Mouse (Mus musculus): ENCODE results near the gene Gm20517. TPM values are rescaled to one million over a fixed set of nuclear protein-coding genes. Genes with fewer than 3 reads are reported as not detected.

The Gm20517 gene
- polyA plus RNA-seq, 1 experiment from 2014 or later: 1.3 TPM

GRCm38 (mm10) chr17:47676581-47676980 is 65.2 kb downstream of the Gm20517 start:
- Histone ChIP-seq H3K27ac (ENCODE audit: low read length) (peak overlapping the region; percentile 35; the same call in 1 of the 2 replicates), H3K36me3 (ENCODE audit: control insufficient read depth, insufficient read depth, low read length) (peaks cover 10% of the 10 kb centered on the region)

GRCm38 (mm10) chr17:47678238-47678637 is 66.8 kb downstream of the Gm20517 start:
- no peak for ATAC-seq
- no peaks in the 10 kb centered on the region for H3K9me3 ChIP-seq (replicated peaks; ENCODE audit: control insufficient read depth, low read length, poor library complexity, severe bottlenecking)
- H3K36me3 ChIP-seq (ENCODE audit: control insufficient read depth, insufficient read depth, low read length): peaks cover 16% of the 10 kb centered on the region
- no peak overlapping the region for H3K4me2 ChIP-seq (ENCODE audit: low read length)
- H3K27ac ChIP-seq (ENCODE audit: low read length): no peak overlapping the region
- WGBS: 93% methylated on average over 5 of the region's 5 CpGs
- peaks cover 4% of the 10 kb centered on the region; the same call in 1 of the 2 replicates for H3K4me1 ChIP-seq (ENCODE audit: control insufficient read depth, insufficient read depth, low read length)
- no peaks in the 10 kb centered on the region for H3K27me3 ChIP-seq (ENCODE audit: control insufficient read depth, insufficient read depth, low read depth, low read length)
- no peak overlapping the region for H3K4me3 ChIP-seq (ENCODE audit: low read depth, low read length)
- no peak overlapping the region for H3K9ac ChIP-seq (ENCODE audit: low read depth, low read length)

More at GRCm38 (mm10) chr17:47676581-47676980, 65.2 kb downstream of the Gm20517 start:
- Histone ChIP-seq H3K9ac (ENCODE audit: low read depth, low read length) (0 out of 2 replicates have a peak overlapping the region, but pooled peaks have one; percentile 15), H3K9me3 (replicated peaks; ENCODE audit: control insufficient read depth, low read length, poor library complexity, severe bottlenecking) (no peaks in the 10 kb centered on the region), H3K27me3 (ENCODE audit: control insufficient read depth, insufficient read depth, low read depth, low read length) (no peaks in the 10 kb centered on the region), H3K4me1 (ENCODE audit: control insufficient read depth, insufficient read depth, low read length) (peaks cover 12% of the 10 kb centered on the region; the same call in 1 of the 2 replicates), H3K4me2 (ENCODE audit: low read length) (no peak overlapping the region), H3K4me3 (ENCODE audit: low read depth, low read length) (no peak overlapping the region)
- ATAC-seq: no peak
- 16% methylated on average over 9 of the region's 9 CpGs for WGBS

GRCm38 (mm10) chr17:47678702-47679101 is 67.3 kb downstream of the Gm20517 start:
- Histone ChIP-seq H3K9me3 (replicated peaks; ENCODE audit: control insufficient read depth, low read length, poor library complexity, severe bottlenecking) (no peaks in the 10 kb centered on the region), H3K36me3 (ENCODE audit: control insufficient read depth, insufficient read depth, low read length) (peaks cover 16% of the 10 kb centered on the region), H3K27ac (ENCODE audit: low read length) (no peak overlapping the region), H3K4me3 (ENCODE audit: low read depth, low read length) (no peak overlapping the region), H3K27me3 (ENCODE audit: control insufficient read depth, insufficient read depth, low read depth, low read length) (no peaks in the 10 kb centered on the region), H3K9ac (ENCODE audit: low read depth, low read length) (no peak overlapping the region), H3K4me2 (ENCODE audit: low read length) (no peak overlapping the region), H3K4me1 (ENCODE audit: control insufficient read depth, insufficient read depth, low read length) (peaks cover 4% of the 10 kb centered on the region; the same call in 1 of the 2 replicates)
- no peak for ATAC-seq
- 89% methylated on average over 5 of the region's 5 CpGs for WGBS

DNA sequence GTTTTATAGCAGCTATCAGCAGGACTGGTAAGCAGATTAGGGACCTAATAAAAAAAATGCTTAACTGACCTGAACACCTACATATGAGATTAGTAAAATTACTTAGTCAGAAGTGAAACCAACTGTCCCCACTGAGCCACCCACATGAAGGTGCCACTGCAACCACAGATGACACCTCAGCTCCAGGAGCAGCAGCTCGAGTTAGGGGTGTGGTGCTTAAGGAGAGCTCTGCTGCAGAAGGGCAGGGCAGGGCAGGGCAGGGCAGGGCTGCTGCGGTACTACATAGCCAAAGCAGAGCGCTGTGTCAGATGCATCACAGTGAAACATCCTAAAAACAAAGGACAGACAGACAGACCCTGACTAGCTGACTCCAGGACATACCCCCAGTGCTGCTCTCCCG is 71.4 kb downstream of the Gm20517 start:
- 88% methylated on average over 4 of the region's 4 CpGs for WGBS
- H3K4me1 ChIP-seq (ENCODE audit: control insufficient read depth, insufficient read depth, low read length): peaks cover 14% of the 10 kb centered on the region
- H3K36me3 ChIP-seq (ENCODE audit: control insufficient read depth, insufficient read depth, low read length): peaks cover 20% of the 10 kb centered on the region

DNA sequence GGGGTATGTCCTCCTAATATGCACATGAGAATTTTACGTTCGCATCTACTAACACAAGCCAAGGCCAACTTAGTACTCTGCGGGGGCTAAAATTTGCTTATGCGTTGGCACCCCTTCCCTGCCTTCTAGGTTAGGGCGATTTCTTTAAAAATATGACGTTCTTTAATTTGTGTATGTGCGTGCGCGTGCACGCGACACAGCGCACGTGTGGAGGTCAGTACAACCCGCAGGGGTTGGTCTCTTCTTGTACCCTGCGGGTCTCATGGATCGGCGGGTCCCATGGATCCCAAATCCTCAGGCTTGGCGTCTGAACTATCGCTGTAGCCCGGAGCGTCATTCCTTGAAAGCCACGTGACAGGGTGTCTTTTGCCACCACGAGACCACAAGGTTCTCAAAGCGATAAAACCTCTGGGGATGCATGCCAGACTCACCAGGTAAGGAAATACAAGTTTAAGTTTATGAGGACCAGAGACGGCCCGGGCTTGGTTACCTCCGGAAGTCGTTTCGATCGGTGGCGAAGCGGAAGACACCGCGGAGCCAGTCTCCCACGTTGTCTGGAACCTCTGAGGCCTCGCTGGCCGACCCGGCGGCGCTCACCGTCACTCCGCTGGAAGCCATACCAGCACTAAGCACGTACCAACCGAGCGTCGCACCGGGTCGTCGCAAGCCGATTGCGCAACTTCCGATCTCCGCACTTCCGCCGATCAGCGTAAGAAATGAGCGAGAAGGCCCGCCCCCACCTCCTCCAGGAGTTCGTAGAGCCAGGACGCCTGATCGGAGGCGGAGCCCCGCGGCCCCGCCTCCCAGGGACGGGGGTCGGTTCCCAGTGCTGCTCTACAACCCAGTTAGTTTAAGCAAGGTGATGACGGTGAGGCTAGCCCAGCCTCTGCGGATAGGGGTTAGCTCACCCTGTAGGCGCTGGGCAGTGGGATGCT is 76.3 kb downstream of the Gm20517 start:
- WGBS: 1% methylated on average over 70 of the region's 70 CpGs
- H3K4me1 ChIP-seq (ENCODE audit: control insufficient read depth, insufficient read depth, low read length): peaks cover 25% of the 10 kb centered on the region
- peak; percentile 88 for ATAC-seq
- peak overlapping the region; percentile 97 for H3K4me2 ChIP-seq (ENCODE audit: low read length)
- peak overlapping the region; percentile 84 for H3K27ac ChIP-seq (ENCODE audit: low read length)
- no peaks in the 10 kb centered on the region for H3K27me3 ChIP-seq (ENCODE audit: control insufficient read depth, insufficient read depth, low read depth, low read length)
- H3K4me3 ChIP-seq (ENCODE audit: low read depth, low read length): peak overlapping the region; percentile 85
- no peaks in the 10 kb centered on the region for H3K9me3 ChIP-seq (replicated peaks; ENCODE audit: control insufficient read depth, low read length, poor library complexity, severe bottlenecking)
- H3K9ac ChIP-seq (ENCODE audit: low read depth, low read length): peak overlapping the region; percentile 90
- H3K36me3 ChIP-seq (ENCODE audit: control insufficient read depth, insufficient read depth, low read length): peaks cover 4% of the 10 kb centered on the region

More for the DNA sequence above, 71.4 kb downstream of the Gm20517 start:
- Histone ChIP-seq H3K27ac (ENCODE audit: low read length) (no peak overlapping the region), H3K9me3 (replicated peaks; ENCODE audit: control insufficient read depth, low read length, poor library complexity, severe bottlenecking) (no peaks in the 10 kb centered on the region), H3K4me3 (ENCODE audit: low read depth, low read length) (no peak overlapping the region), H3K9ac (ENCODE audit: low read depth, low read length) (no peak overlapping the region), H3K27me3 (ENCODE audit: control insufficient read depth, insufficient read depth, low read depth, low read length) (no peaks in the 10 kb centered on the region), H3K4me2 (ENCODE audit: low read length) (no peak overlapping the region)
- no peak for ATAC-seq

- under 1% methylated on average over 9 of the region's 9 CpGs for WGBS
- H3K9me3 ChIP-seq (replicated peaks; ENCODE audit: control insufficient read depth, low read length, poor library complexity, severe bottlenecking): no peaks in the 10 kb centered on the region
- no peak for ATAC-seq
- peak within 1 kb of the TSS; percentile 85 for H3K4me3 ChIP-seq (ENCODE audit: low read depth, low read length)
- peak within 1 kb of the TSS; percentile 84 for H3K27ac ChIP-seq (ENCODE audit: low read length)
- peaks cover 26% of the 10 kb centered on the region for H3K4me1 ChIP-seq (ENCODE audit: control insufficient read depth, insufficient read depth, low read length)
- peak within 1 kb of the TSS; percentile 97 for H3K4me2 ChIP-seq (ENCODE audit: low read length)
- H3K36me3 ChIP-seq (ENCODE audit: control insufficient read depth, insufficient read depth, low read length): peaks cover 4% of the 10 kb centered on the region
- peak within 1 kb of the TSS; percentile 90 for H3K9ac ChIP-seq (ENCODE audit: low read depth, low read length)
- H3K27me3 ChIP-seq (ENCODE audit: control insufficient read depth, insufficient read depth, low read depth, low read length): no peaks in the 10 kb centered on the region
These were observed 76.9 kb downstream of the Gm20517 start, which contains the start of gene Tomm6 for GRCm38 (mm10) chr17:47688344-47688607. TSS of gene Tomm6 (minus strand) at chr17:47688386.

- peak within 1 kb of the TSS; percentile 84 for H3K27ac ChIP-seq (ENCODE audit: low read length)
- peaks cover 27% of the 10 kb centered on the region for H3K4me1 ChIP-seq (ENCODE audit: control insufficient read depth, insufficient read depth, low read length)
- H3K9me3 ChIP-seq (replicated peaks; ENCODE audit: control insufficient read depth, low read length, poor library complexity, severe bottlenecking): no peaks in the 10 kb centered on the region
- H3K4me3 ChIP-seq (ENCODE audit: low read depth, low read length): peak within 1 kb of the TSS; percentile 85
- peaks cover 2% of the 10 kb centered on the region; the same call in 1 of the 2 replicates for H3K36me3 ChIP-seq (ENCODE audit: control insufficient read depth, insufficient read depth, low read length)
- peak within 1 kb of the TSS; percentile 90 for H3K9ac ChIP-seq (ENCODE audit: low read depth, low read length)
- H3K4me2 ChIP-seq (ENCODE audit: low read length): peak within 1 kb of the TSS; percentile 97
- H3K27me3 ChIP-seq (ENCODE audit: control insufficient read depth, insufficient read depth, low read depth, low read length): no peaks in the 10 kb centered on the region
- ATAC-seq: peak; percentile 77
- under 1% methylated on average over 58 of the region's 58 CpGs for WGBS
These were observed 77.5 kb downstream of the Gm20517 start, which contains the start of gene Frs3 for GRCm38 (mm10) chr17:47688608-47689575. TSS of gene Frs3 (plus strand) at chr17:47689030.

GRCm38 (mm10) chr17:47689894-47690293 is 78.5 kb downstream of the Gm20517 start:
- WGBS: 84% methylated on average over 8 of the region's 8 CpGs
- Histone ChIP-seq H3K27ac (ENCODE audit: low read length) (no peak overlapping the region), H3K9ac (ENCODE audit: low read depth, low read length) (no peak overlapping the region)

More at GRCm38 (mm10) chr17:47689894-47690293, 78.5 kb downstream of the Gm20517 start:
- no peak for ATAC-seq
- no peaks in the 10 kb centered on the region for H3K9me3 ChIP-seq (replicated peaks; ENCODE audit: control insufficient read depth, low read length, poor library complexity, severe bottlenecking)
- H3K4me2 ChIP-seq (ENCODE audit: low read length): peak overlapping the region; percentile 97
- H3K36me3 ChIP-seq (ENCODE audit: control insufficient read depth, insufficient read depth, low read length): no peaks in the 10 kb centered on the region
- peak overlapping the region; percentile 85; the same call in 1 of the 2 replicates for H3K4me3 ChIP-seq (ENCODE audit: low read depth, low read length)
- no peaks in the 10 kb centered on the region for H3K27me3 ChIP-seq (ENCODE audit: control insufficient read depth, insufficient read depth, low read depth, low read length)
- H3K4me1 ChIP-seq (ENCODE audit: control insufficient read depth, insufficient read depth, low read length): peaks cover 31% of the 10 kb centered on the region

All from midbrain, embryonic 16.5 days (tissue).